Mouse (Mus musculus): ENCODE data around the gene Lif.

DNA sequence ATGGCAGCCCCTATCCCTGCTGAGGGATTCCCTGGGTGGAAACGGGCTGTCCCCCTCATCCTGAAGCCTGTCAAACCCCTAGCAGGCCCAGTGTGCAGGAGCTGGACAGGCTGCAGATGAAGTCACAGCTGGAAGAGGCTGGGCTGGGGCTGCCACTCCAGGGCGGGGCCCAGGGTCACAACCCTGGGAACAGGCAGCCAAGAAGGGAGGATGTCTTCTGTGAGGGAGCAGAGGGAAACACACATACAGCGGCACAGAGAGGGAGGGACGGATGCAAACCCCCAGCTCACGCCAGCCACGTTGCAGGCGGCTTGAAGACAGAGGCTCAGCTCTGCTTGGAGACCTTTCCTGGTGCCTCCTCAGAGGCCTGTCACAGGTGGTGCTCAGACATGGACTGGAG is 6.7 kb downstream of the Lif start:
- TF ChIP-seq CHD2 (IDR thresholded peaks at IDR 0.05; ENCODE audit: low read depth, low read length): no peak
- no peak for TF ChIP-seq HCFC1 (IDR thresholded peaks at IDR 0.05; ENCODE audit: borderline replicate concordance, insufficient read depth, low read length)
- no peak for TF ChIP-seq MAFK (IDR thresholded peaks at IDR 0.05; ENCODE audit: insufficient read depth, low read depth, low read length)
- no peak for TF ChIP-seq ZNF384 (IDR thresholded peaks at IDR 0.05; ENCODE audit: low read depth, low read length)
- no peak for TF ChIP-seq ZC3H11A (IDR thresholded peaks at IDR 0.05; ENCODE audit: borderline replicate concordance, low read depth, low read length)

All from ES-E14 (cell line).